Mouse (Mus musculus) liver, adult 2 months (tissue): ENCODE results near the gene Golga2.

Source experiments
- CTCF ChIP-seq: fragments of 200-500 bp; IDR thresholded peaks from 2 replicates; pipeline ENCODE4 v1.5.1; 2011; ENCODE audit warnings: low read depth, low read length, control low read depth
- POLR2A ChIP-seq: fragments of 200-500 bp; IDR thresholded peaks from 2 replicates; pipeline ENCODE4 v1.6.1; 2011; ENCODE audit warnings: low read length, control low read depth; ENCODE audit not compliant: insufficient read depth; ENCODE audit errors: extremely low read depth

- TF ChIP-seq POLR2A (no peak), CTCF (no peak)
These were observed 54.4 kb downstream of the Golga2 start for GRCm38 (mm10) chr2:32341634-32341939.
